Mouse (Mus musculus): ENCODE data around the gene Mcrip2. TPM values are rescaled to one million over a fixed set of nuclear protein-coding genes. Genes with fewer than 3 reads are reported as not detected.

Mcrip2 gene
- polyA plus RNA-seq, 2 experiments = 22.1 to 44.9 TPM

DNA sequence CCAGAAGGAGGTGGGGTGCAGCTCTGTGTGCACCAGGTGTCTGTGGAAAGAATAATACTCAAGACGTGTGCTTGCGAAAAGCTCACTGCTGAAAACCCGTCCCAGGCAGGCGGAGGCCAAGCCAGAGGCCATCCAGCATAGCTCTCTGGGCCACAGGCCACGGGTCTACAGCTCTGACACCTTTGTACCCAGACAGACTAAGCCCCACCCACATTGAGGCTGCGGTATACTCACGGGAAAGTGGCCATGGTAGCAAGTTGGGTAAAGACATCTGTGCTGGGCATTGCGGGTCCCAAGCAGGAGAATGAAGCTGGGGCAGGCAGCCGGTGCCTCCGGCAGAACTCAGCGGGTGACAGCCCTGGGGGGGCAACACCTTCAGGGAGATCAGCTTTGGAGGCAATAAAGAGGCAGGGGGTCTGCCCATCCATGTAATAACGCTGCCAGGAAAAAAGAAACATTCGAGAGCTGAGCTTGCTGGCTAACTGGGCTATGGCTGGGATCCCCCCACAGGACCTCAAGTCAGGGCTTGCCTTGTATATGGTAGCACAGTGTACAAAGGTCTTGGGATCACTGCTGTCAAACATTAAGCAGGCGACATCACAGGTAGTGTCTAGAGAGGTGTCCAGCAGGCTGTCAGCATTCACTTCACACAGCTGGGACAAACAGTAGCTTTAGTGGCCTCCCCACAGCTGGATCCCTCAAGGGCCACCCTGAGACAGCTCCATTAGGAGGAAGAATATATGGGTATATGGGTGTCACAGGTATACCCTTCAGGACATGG is 28.9 kb downstream of the Mcrip2 start:
- H3K9me3 ChIP-seq (ENCODE audit: control insufficient read depth, low read length) = no peaks in the 10 kb centered on the region
- peaks cover 13 to 15% of the 10 kb centered on the region in 2 experiments for H3K4me1 ChIP-seq (replicated peaks; ENCODE audit: control insufficient read depth in 2 of 2, insufficient read depth in 2 of 2, low read length in 1 of 2)
- no peak overlapping the region for H3K4me3 ChIP-seq (ENCODE audit: insufficient read depth in 1 of 2, low read depth in 2 of 2, low read length in 2 of 2)
- peaks cover 32% of the 10 kb centered on the region for H3K36me3 ChIP-seq (replicated peaks; ENCODE audit: control insufficient read depth, insufficient read depth, low read depth)
- H3K27ac ChIP-seq = no peak overlapping the region
- TF ChIP-seq CTCF (IDR thresholded peaks at IDR 0.05; ENCODE audit: low read depth) = no peak
- TF ChIP-seq EP300 (IDR thresholded peaks at IDR 0.05; ENCODE audit: low read depth) = no peak
- H3K4me2 ChIP-seq (ENCODE audit: low read depth) = no peak overlapping the region
- WGBS (ENCODE audit: insufficient replicate concordance) = 78% methylated on average over 14 of the region's 14 CpGs
- no peak overlapping the region for H3K9ac ChIP-seq (replicated peaks)
- DNase-seq (ENCODE audit: low read depth in 3 of 3, low spot score in 3 of 3) (no peak), ATAC-seq (ENCODE audit: insufficient read depth) (no peak)
- H3K27me3 ChIP-seq (ENCODE audit: control insufficient read depth, insufficient read depth, low read length) = no peaks in the 10 kb centered on the region

DNA sequence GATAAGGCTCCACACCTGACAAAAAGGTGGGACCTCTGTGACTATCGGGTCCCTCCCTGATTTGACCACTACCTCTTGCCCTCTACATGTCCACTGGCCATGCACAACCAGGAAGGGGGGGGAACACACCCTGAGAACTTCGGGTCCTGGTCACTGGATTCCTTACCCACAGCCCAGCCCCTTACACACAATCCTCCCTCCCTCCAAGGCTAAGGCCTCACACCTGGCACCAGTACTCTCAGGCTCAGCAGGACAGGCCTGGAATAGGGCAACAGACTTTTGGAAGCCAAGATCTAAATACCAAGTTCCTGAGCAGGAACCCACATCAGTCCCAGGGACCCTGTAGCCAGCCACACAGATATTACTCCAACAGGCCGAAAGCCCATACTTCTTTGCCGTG is 29.7 kb downstream of the Mcrip2 start:
- Histone ChIP-seq H3K27me3 (ENCODE audit: control insufficient read depth, insufficient read depth, low read length) (no peaks in the 10 kb centered on the region), H3K9ac (replicated peaks) (no peak overlapping the region), H3K36me3 (replicated peaks; ENCODE audit: control insufficient read depth, insufficient read depth, low read depth) (peaks cover 32% of the 10 kb centered on the region), H3K4me1 (replicated peaks; ENCODE audit: control insufficient read depth in 2 of 2, insufficient read depth in 2 of 2, low read length in 1 of 2) (peaks cover 12 to 14% of the 10 kb centered on the region in 2 experiments), H3K9me3 (ENCODE audit: control insufficient read depth, low read length) (no peaks in the 10 kb centered on the region), H3K27ac (no peak overlapping the region), H3K4me3 (ENCODE audit: insufficient read depth in 1 of 2, low read depth in 2 of 2, low read length in 2 of 2) (no peak overlapping the region), H3K4me2 (ENCODE audit: low read depth) (no peak overlapping the region)
- WGBS (ENCODE audit: insufficient replicate concordance) = 75% methylated on average over 4 of the region's 4 CpGs
- TF ChIP-seq CTCF (IDR thresholded peaks at IDR 0.05; ENCODE audit: low read depth) (no peak), EP300 (IDR thresholded peaks at IDR 0.05; ENCODE audit: low read depth) (no peak)
- DNase-seq (ENCODE audit: low read depth in 3 of 3, low spot score in 3 of 3) = no peak
- ATAC-seq (ENCODE audit: insufficient read depth) = no peak

DNA sequence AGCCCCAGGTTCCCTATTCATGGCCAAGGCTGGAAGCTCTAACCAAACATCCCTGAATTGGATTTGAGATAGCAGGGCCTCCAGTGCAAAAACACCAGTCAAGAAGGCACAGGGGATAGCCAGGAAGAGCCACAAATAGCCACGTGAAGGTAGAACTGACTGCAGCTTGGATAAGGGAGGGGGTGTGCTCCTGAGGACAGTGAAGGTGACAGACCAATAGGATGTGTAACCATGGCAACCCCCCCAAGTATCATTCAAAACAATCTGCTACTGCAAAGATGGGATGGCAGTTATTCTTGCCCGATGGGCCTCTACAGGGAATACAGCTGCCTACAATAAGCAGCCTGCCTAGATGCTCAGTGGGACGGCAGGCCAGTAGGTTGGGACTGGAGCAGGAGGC is 31.0 kb downstream of the Mcrip2 start:
- 51% methylated on average over 3 of the region's 3 CpGs for WGBS (ENCODE audit: insufficient replicate concordance)
- ATAC-seq (ENCODE audit: insufficient read depth) = no peak
- Histone ChIP-seq H3K27me3 (ENCODE audit: control insufficient read depth, insufficient read depth, low read length) (no peaks in the 10 kb centered on the region), H3K27ac (no peak overlapping the region), H3K4me1 (replicated peaks; ENCODE audit: control insufficient read depth in 2 of 2, insufficient read depth in 2 of 2, low read length in 1 of 2) (peaks cover 3 to 6% of the 10 kb centered on the region in 2 experiments; a peak in 1 of 4 replicates), H3K4me2 (ENCODE audit: low read depth) (no peak overlapping the region), H3K36me3 (replicated peaks; ENCODE audit: control insufficient read depth, insufficient read depth, low read depth) (peaks cover 32% of the 10 kb centered on the region), H3K4me3 (ENCODE audit: insufficient read depth in 1 of 2, low read depth in 2 of 2, low read length in 2 of 2) (no peak overlapping the region), H3K9me3 (ENCODE audit: control insufficient read depth, low read length) (no peaks in the 10 kb centered on the region), H3K9ac (replicated peaks) (no peak overlapping the region)
- TF ChIP-seq CTCF (IDR thresholded peaks at IDR 0.05; ENCODE audit: low read depth) (no peak), EP300 (IDR thresholded peaks at IDR 0.05; ENCODE audit: low read depth) (no peak)
- DNase-seq (ENCODE audit: low read depth in 3 of 3, low spot score in 3 of 3) = no peak

DNA sequence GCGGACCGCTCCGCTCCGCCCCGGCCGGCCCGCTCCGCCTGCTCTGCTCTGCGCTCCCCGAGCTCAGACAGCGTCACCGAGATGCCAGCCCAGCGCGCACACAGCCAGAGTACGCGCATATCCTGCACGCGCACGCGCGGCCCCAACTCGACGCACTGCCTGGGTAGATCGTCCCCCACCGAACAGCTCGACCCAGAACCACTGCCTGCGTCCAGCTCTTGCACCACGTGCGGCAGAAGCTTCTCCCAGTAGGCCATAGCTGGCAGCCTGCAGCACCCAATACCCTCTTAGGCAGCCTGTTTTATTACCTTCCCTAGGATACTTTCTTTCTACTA is 31.5 kb downstream of the Mcrip2 start, which contains the start of gene Rhbdl1:
Rhbdl1 (minus strand) TSS at position 220 of the 335 bp plus-strand sequence.
- Histone ChIP-seq H3K27me3 (ENCODE audit: control insufficient read depth, insufficient read depth, low read length) (no peaks in the 10 kb centered on the region), H3K4me1 (replicated peaks; ENCODE audit: control insufficient read depth in 2 of 2, insufficient read depth in 2 of 2, low read length in 1 of 2) (peaks cover 3 to 6% of the 10 kb centered on the region in 2 experiments; a peak in 1 of 4 replicates), H3K9me3 (ENCODE audit: control insufficient read depth, low read length) (no peaks in the 10 kb centered on the region), H3K9ac (replicated peaks) (peak within 1 kb of the TSS; percentile 7; the same call in 1 of the 2 replicates), H3K36me3 (replicated peaks; ENCODE audit: control insufficient read depth, insufficient read depth, low read depth) (peaks cover 32% of the 10 kb centered on the region), H3K27ac (no peak within 1 kb of the TSS), H3K4me2 (ENCODE audit: low read depth) (peak within 1 kb of the TSS; percentile 53), H3K4me3 (ENCODE audit: insufficient read depth in 1 of 2, low read depth in 2 of 2, low read length in 2 of 2) (peak within 1 kb of the TSS in 1 of 2 experiments; percentile 23; a peak in 2 of 4 replicates)
- ATAC-seq (ENCODE audit: insufficient read depth) = no peak
- TF ChIP-seq CTCF (IDR thresholded peaks at IDR 0.05; ENCODE audit: low read depth) (no peak), EP300 (IDR thresholded peaks at IDR 0.05; ENCODE audit: low read depth) (no peak)
- no peak for DNase-seq (ENCODE audit: low read depth in 3 of 3, low spot score in 3 of 3)
- 10% methylated on average over 24 of the region's 29 CpGs for WGBS (ENCODE audit: insufficient replicate concordance)

DNA sequence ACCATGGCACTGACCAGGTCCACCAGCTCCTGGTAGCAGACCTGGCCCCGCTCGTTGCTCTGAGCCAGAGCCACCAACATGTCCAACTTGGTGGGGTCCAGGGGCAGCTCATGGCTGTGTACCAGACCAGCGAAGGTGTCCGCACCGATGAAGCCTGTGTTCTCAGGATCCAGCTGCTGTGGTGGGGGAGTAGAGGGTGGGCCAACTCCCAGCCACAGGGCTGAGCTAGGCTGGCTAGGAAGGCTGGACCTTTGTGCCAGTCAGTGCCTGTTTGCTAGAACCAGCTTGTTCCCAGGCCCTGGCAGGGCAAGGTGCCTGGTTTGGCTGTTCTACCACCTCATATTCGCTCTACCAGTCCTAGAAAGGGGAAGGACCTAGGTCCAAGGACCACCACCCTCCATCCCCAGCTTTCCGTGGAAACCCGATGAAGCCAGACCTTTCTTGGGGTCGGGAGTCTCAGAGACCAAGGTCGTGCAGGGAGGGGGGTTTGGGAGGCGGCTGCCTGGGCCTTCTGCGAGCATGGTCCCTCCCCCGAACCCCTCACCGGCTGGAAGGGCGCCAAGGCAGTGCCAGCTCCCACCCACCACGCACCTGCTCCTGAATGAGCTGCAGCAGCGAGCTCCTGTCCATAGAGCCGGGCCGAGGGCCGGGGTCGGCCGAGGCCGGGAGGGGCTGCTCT is 32.0 kb downstream of the Mcrip2 start:
- Histone ChIP-seq H3K36me3 (replicated peaks; ENCODE audit: control insufficient read depth, insufficient read depth, low read depth) (peaks cover 29% of the 10 kb centered on the region), H3K9me3 (ENCODE audit: control insufficient read depth, low read length) (no peaks in the 10 kb centered on the region), H3K27ac (no peak overlapping the region), H3K27me3 (ENCODE audit: control insufficient read depth, insufficient read depth, low read length) (no peaks in the 10 kb centered on the region), H3K4me1 (replicated peaks; ENCODE audit: control insufficient read depth in 2 of 2, insufficient read depth in 2 of 2, low read length in 1 of 2) (peaks cover 7 to 9% of the 10 kb centered on the region in 2 experiments), H3K9ac (replicated peaks) (peak overlapping the region; percentile 7; the same call in 1 of the 2 replicates), H3K4me3 (ENCODE audit: insufficient read depth in 1 of 2, low read depth in 2 of 2, low read length in 2 of 2) (peak overlapping the region in 1 of 2 experiments; percentile 23; a peak in 2 of 4 replicates), H3K4me2 (ENCODE audit: low read depth) (peak overlapping the region; percentile 53)
- TF ChIP-seq EP300 (IDR thresholded peaks at IDR 0.05; ENCODE audit: low read depth) (no peak), CTCF (IDR thresholded peaks at IDR 0.05; ENCODE audit: low read depth) (no peak)
- WGBS (ENCODE audit: insufficient replicate concordance) = 26% methylated on average over 21 of the region's 23 CpGs
- ATAC-seq (ENCODE audit: insufficient read depth) (no peak), DNase-seq (ENCODE audit: low read depth in 3 of 3, low spot score in 3 of 3) (no peak)

All from liver, embryonic 14.5 days (tissue).